Mouse (Mus musculus): ENCODE results near the gene Camsap1.

DNA sequence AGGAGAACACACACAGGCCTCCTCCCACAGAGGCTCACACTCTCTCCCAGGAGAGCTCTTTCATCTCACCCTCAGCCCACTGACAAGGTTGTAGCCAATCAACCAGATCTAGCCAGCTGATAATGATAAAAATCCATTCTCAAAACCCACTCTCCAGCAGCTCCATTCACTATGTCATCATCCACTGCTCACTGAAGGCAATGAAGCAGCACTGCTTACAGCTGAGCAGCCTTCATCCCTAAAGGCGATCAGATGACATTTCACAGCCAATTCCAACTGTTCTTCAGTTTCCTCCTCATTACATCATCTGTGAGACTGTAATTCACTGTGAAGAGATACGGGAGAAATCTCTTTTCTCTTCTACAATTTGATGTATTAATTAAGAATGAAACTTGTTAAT is 39.3 kb downstream of the Camsap1 start:
- TF ChIP-seq CTCF (IDR thresholded peaks at IDR 0.05; ENCODE audit: low read depth) (no peak), EP300 (IDR thresholded peaks at IDR 0.05; ENCODE audit: low read depth) (no peak)
